Mouse (Mus musculus): Measurements from ENCODE around the gene Tbx18.

Gene Tbx18

DNA sequence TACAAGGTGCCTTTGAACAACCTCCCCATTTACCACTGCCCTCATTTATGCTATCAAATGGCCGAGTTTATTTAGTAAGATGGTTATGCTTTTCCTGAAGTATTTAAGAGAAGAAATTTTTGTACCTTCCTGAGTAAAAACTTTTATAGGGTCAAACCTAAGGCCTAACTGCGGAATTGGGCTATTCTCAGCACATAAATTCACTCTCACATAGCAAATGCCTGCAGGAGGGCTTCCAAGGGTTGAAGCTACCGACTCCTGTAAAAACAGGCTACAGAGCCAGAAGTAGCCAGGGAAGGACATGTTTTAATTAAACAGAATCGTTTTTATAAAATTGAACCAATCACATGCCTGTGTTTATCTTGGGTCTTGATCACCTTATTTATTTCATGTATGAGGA, 20.7 kb downstream of the Tbx18 start:
- DNase-seq (ENCODE audit: low spot score), result no peak

GRCm38 (mm10) chr9:87708151-87708550, 22.9 kb downstream of the Tbx18 start:
- peak; percentile 73 for DNase-seq (ENCODE audit: low spot score)

GRCm38 (mm10) chr9:87702267-87702666, 28.8 kb downstream of the Tbx18 start:
- no peak for DNase-seq (ENCODE audit: low spot score)

GRCm38 (mm10) chr9:87686981-87687380, 44.1 kb downstream of the Tbx18 start:
- no peak for DNase-seq (ENCODE audit: low spot score)

- no peak for DNase-seq (ENCODE audit: low spot score)
Measured at GRCm38 (mm10) chr9:87682247-87682646, 48.8 kb downstream of the Tbx18 start.

Measured in retina, embryonic 14.5 days (tissue).